Comparison of ENCODE assay signal across 9 mouse cellular contexts in the genomic region with DNA sequence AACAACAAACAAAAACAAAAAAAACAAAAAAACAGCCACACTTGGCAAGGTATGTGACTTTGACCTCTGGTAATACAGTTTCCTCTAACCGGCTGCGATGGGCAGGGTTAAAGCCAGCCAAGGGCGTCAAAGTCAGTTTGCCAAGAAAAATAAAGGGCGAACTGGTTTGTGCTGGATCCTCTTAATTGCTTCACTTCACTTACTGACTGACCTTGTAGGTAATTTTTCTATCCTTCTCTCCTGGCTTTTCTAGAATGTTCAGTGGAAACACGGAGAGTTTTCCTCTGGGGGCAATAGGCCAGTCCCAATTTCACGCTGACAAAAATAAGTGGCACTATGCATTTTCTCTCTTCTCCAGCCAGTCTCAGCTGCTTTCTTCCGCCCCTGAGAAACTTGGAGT. TPM values are rescaled to one million over a fixed set of nuclear protein-coding genes. Genes with fewer than 3 reads are reported as not detected.
DNase-seq lines count a peak whose midpoint lies in the region; ATAC-seq and TF ChIP-seq lines count a peak whose summit lies in the region.
"Had no signal": no experiment of that assay in that cellular context is flagged by ENCODE, and none has a peak within 500 bp of the region (broad histone marks: within the 10 kb centered on the region; RNA-seq: fewer than 3 reads in every experiment).

No protein-coding gene starts in this region.

- H3K4me1 ChIP-seq in forebrain, embryonic 13.5 days = peaks cover 12% of the 10 kb centered on the region; the same call in 1 of the 2 replicates
- peaks cover 18% of the 10 kb centered on the region for H3K4me1 ChIP-seq in hindbrain, embryonic 16.5 days (ENCODE audit: control insufficient read depth, insufficient read depth, low read depth, low read length)
- peaks cover 17% of the 10 kb centered on the region; the same call in 1 of the 2 replicates for H3K4me1 ChIP-seq in liver, embryonic 12.5 days
- H3K4me1 ChIP-seq in small intestine, adult 2 months (ENCODE audit: control insufficient read depth, insufficient read depth, insufficient read length, low read length) = peaks cover 17% of the 10 kb centered on the region

- H3K36me3 ChIP-seq in forebrain, embryonic 13.5 days (ENCODE audit: poor library complexity, severe bottlenecking) = no peaks in the 10 kb centered on the region
- H3K36me3 ChIP-seq in hindbrain, embryonic 16.5 days (ENCODE audit: control insufficient read depth, insufficient read depth, low read length) = no peaks in the 10 kb centered on the region
- H3K36me3 ChIP-seq in liver, embryonic 12.5 days = no peaks in the 10 kb centered on the region
- no peaks in the 10 kb centered on the region for H3K36me3 ChIP-seq in small intestine, adult 2 months (ENCODE audit: control insufficient read depth, insufficient read depth, low read length)

- H3K4me3 ChIP-seq in forebrain, embryonic 13.5 days = peak overlapping the region; percentile 51
- peak overlapping the region; percentile 54 for H3K4me3 ChIP-seq in hindbrain, embryonic 16.5 days (ENCODE audit: low read length)
- H3K4me3 ChIP-seq in liver, embryonic 12.5 days = peak overlapping the region; percentile 43; the same call in 1 of the 2 replicates
- 0 out of 2 replicates have a peak overlapping the region, but pooled peaks have one; percentile 80 for H3K4me3 ChIP-seq in small intestine, adult 2 months (ENCODE audit: low read depth, low read length)

- 39% methylated on average over 7 of the region's 7 CpGs for WGBS in forebrain, embryonic 13.5 days
- WGBS in hindbrain, embryonic 16.5 days = 24% methylated on average over 7 of the region's 7 CpGs
- whole genome bisulfite sequencing in liver, embryonic 12.5 days (ENCODE audit: insufficient replicate concordance) = 42% methylated on average over 7 of the region's 7 CpGs
- WGBS in small intestine, adult 2 months = 17% methylated on average over 7 of the region's 7 CpGs

- ATAC-seq in forebrain, embryonic 13.5 days = peak; percentile 12; the same call in 1 of the 2 replicates
- 0 out of 2 replicates have a peak, but pooled peaks have one; percentile 9 for ATAC-seq in hindbrain, embryonic 16.5 days
- no peak for ATAC-seq in liver, embryonic 12.5 days

- no peak overlapping the region for H3K27ac ChIP-seq in forebrain, embryonic 13.5 days
- H3K27ac ChIP-seq in hindbrain, embryonic 16.5 days (ENCODE audit: low read depth, low read length) = peak overlapping the region; percentile 93
- no peak overlapping the region for H3K27ac ChIP-seq in liver, embryonic 12.5 days
- H3K27ac ChIP-seq in small intestine, adult 2 months (ENCODE audit: insufficient read depth, low read depth, low read length) = peak overlapping the region; percentile 55

- no peak for TF ChIP-seq CTCF in small intestine, adult 2 months (IDR thresholded peaks at IDR 0.05; ENCODE audit: extremely low read depth, insufficient read length, insufficient replicate concordance, low read depth, low read length)

- no peaks in the 10 kb centered on the region for H3K27me3 ChIP-seq in forebrain, embryonic 13.5 days
- no peaks in the 10 kb centered on the region for H3K27me3 ChIP-seq in hindbrain, embryonic 16.5 days (replicated peaks; ENCODE audit: control insufficient read depth, insufficient read depth, low read length)
- H3K27me3 ChIP-seq in liver, embryonic 12.5 days (replicated peaks) = peaks cover 20% of the 10 kb centered on the region
- no peaks in the 10 kb centered on the region for H3K27me3 ChIP-seq in small intestine, adult 2 months (ENCODE audit: control insufficient read depth, insufficient read depth, low read length)
- H3K27me3 ChIP-seq: CH12.LX had no signal

- H3K9me3 ChIP-seq in forebrain, embryonic 13.5 days (replicated peaks) = no peaks in the 10 kb centered on the region
- H3K9me3 ChIP-seq in hindbrain, embryonic 16.5 days (ENCODE audit: control insufficient read depth, low read length) = no peaks in the 10 kb centered on the region
- H3K9me3 ChIP-seq in liver, embryonic 12.5 days (replicated peaks) = no peaks in the 10 kb centered on the region

- DNase-seq in gastrocnemius, adult 18-20 months (ENCODE audit: low spot score) = peak; percentile 21
- no peak for DNase-seq in gastrocnemius, postnatal 36 days
- no peak for DNase-seq in spleen, postnatal 36 days (ENCODE audit: low spot score in 2 of 2)
- no peak for DNase-seq in layer of hippocampus, adult 8-10 months (ENCODE audit: low spot score in 2 of 2)

- no peak for TF ChIP-seq POLR2A in small intestine, adult 2 months (IDR thresholded peaks at IDR 0.05; ENCODE audit: low read depth, low read length)

- intact Hi-C loops in gastrocnemius, postnatal 36 days (cut with DNase I) = loop anchor here (2.0 to 5.0 kb wide), 2 partner anchors 37 to 439 kb away; no protein-coding TSS in a partner anchor

- H3K9ac ChIP-seq in forebrain, embryonic 13.5 days = peak overlapping the region; percentile 75
- peak overlapping the region; percentile 85 for H3K9ac ChIP-seq in hindbrain, embryonic 16.5 days (ENCODE audit: low read depth, low read length)
- H3K9ac ChIP-seq in liver, embryonic 12.5 days = no peak overlapping the region

- peak overlapping the region; percentile 68 for H3K4me2 ChIP-seq in forebrain, embryonic 13.5 days
- H3K4me2 ChIP-seq in hindbrain, embryonic 16.5 days (ENCODE audit: low read length) = peak overlapping the region; percentile 87
- H3K4me2 ChIP-seq in liver, embryonic 12.5 days = peak overlapping the region; percentile 65

RNA-seq across cellular contexts. Expression of gene Xcl1, which starts 35.8 kb away (rescaled TPM):
- not detected for total RNA-seq in gastrocnemius, adult 18-20 months (2021)
- total RNA-seq in gastrocnemius, postnatal 36 days (2021) = not detected
- not detected in 2 replicates for polyA plus RNA-seq in forebrain, embryonic 13.5 days (2015; fragmentation: Nextera tagmentation; extraction: Ambion mirVana)
- not detected in 2 replicates for polyA plus RNA-seq in hindbrain, embryonic 16.5 days (2015; fragmentation: Nextera tagmentation; extraction: Ambion mirVana)
- not detected in 2 replicates for polyA plus RNA-seq in liver, embryonic 12.5 days (2016; fragmentation: Nextera tagmentation; extraction: Ambion mirVana)
- 1.2 TPM in 1 of 2 replicates, not detected in the other for polyA plus RNA-seq in small intestine, adult 2 months (2012; rRNA removed)
- total RNA-seq in layer of hippocampus, adult 8-10 months (2022) = under 1 TPM in 1 of 4 experiments, not detected in 3; 0.93 TPM

Comparison
In these comparisons a context has a peak if more than half of its experiments do, and no peak if none do; other contexts are left out.
1. H3K27ac ChIP-seq: peak in hindbrain, embryonic 16.5 days (single experiment) and small intestine, adult 2 months (single experiment); none in forebrain, embryonic 13.5 days (single experiment) and liver, embryonic 12.5 days (single experiment).
2. Peak in every context shown above with its lines, with median percentiles within 50 percentile points of each other: H3K4me2 ChIP-seq and H3K4me3 ChIP-seq.